Mouse (Mus musculus) kidney, adult 2 months (tissue): ENCODE data around the gene Acsbg2. TPM values are rescaled to one million over a fixed set of nuclear protein-coding genes. Genes with fewer than 3 reads are reported as not detected.

Experiments
- DNase-seq: peaks from one replicate; pipeline ENCODE4 v3.0.0; 2021
- H3K27ac ChIP-seq: fragments of 200-500 bp; 2 replicates; pipeline ENCODE4 v1.5.1; 2012; ENCODE audit warnings: low read depth, low read length, control low read depth, inconsistent platforms; ENCODE audit not compliant: insufficient read depth
- H3K27me3 ChIP-seq: fragments of 200-500 bp; replicated peaks from 2 replicates; pipeline ENCODE4 v1.6.1; 2012; ENCODE audit warnings: mild to moderate bottlenecking, moderate library complexity, low read length, inconsistent platforms; ENCODE audit not compliant: control insufficient read depth, insufficient read depth
- H3K36me3 ChIP-seq: fragments of 200-500 bp; 2 replicates; pipeline ENCODE4 v1.6.1; 2012; ENCODE audit warnings: mild to moderate bottlenecking, moderate library complexity, low read length, inconsistent platforms; ENCODE audit not compliant: control insufficient read depth, insufficient read depth
- H3K4me1 ChIP-seq: fragments of 200-500 bp; 2 replicates; pipeline ENCODE4 v1.6.1; 2011; ENCODE audit warnings: low read length; ENCODE audit not compliant: control insufficient read depth, insufficient read depth
- H3K4me3 ChIP-seq: fragments of 200-500 bp; 2 replicates; pipeline ENCODE4 v1.5.1; 2011; ENCODE audit warnings: mild to moderate bottlenecking, low read depth, low read length, control low read depth; ENCODE audit not compliant: insufficient read depth
- CTCF ChIP-seq: fragments of 200-500 bp; conservative IDR thresholded peaks from 2 replicates; pipeline ENCODE4 v1.5.1; 2011; ENCODE audit warnings: low read depth, mild to moderate bottlenecking, control low read depth, low read length, moderate library complexity, mixed read lengths; ENCODE audit not compliant: insufficient read depth, insufficient read length
- POLR2A ChIP-seq: fragments of 200-500 bp; IDR thresholded peaks from one replicate; pipeline ENCODE4 v1.6.1; 2011; ENCODE audit warnings: low read depth, low read length, control low read depth
- WGBS: fragments of 180-500 bp; shearing (Covaris S2); methylation state at CpG from one replicate; pipeline ENCODE4 v1.1.7; 2018; 5-methylcytosine and 5-hydroxymethylcytosine counted together
- polyA plus RNA-seq: library from polyadenylated mRNA; depleted of rRNA; stranded (reverse); fragments of >200 nt; gene quantifications from 2 replicates; pipeline ENCODE4 v1.2.3, GENCODE M21; 2012

Gene Acsbg2
- polyA plus RNA-seq, 1 experiment = 0.05 TPM

DNA sequence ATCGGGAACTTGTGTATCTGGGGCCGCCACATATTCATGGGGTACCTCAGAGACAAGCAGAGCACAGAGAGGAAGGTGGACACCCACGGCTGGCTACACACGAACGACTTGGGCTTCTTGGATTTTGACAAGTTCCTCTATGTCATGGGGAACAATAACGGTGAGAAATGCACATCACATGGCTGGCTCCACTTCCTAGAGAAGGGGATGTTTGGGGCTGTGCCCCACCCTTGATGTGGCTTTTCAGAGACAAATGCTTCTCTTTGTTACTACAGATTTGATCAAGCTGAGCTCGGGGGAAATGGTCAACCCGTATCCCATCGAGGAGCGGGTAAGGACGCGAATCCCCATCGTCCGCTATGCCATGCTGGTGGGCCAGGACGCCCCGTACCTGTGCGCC, 10.6 kb upstream of the Acsbg2 start:
- H3K4me1 ChIP-seq = no peaks in the 10 kb centered on the region
- TF ChIP-seq POLR2A = no peak
- TF ChIP-seq CTCF = no peak
- 82% methylated on average over 17 of the region's 17 CpGs for WGBS

DNA sequence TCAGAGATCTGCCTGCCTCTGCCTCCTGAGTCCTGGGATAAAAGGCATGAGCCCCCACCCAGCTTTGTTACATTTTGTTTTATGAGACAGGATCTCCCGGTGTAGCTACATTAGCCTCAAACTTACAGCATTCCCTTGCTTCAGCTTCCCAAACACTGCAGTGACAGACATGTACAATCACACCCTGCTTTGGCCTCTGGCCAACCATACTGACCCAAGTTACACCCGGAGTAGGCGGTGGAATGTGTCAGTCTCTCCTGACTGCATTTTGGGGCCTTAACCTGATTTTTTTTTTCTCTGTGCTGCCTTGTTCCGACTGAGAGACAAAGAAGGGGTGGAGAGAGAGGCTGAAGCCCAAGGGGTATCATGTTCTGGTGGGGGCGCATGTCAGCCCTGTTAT, 10.1 kb upstream of the Acsbg2 start:
- H3K36me3 ChIP-seq = no peaks in the 10 kb centered on the region
- no peaks in the 10 kb centered on the region for H3K27me3 ChIP-seq
- H3K4me1 ChIP-seq = no peaks in the 10 kb centered on the region
- peak; percentile 29 for DNase-seq
- H3K27ac ChIP-seq = no peak overlapping the region
- no peak overlapping the region for H3K4me3 ChIP-seq
- 34% methylated on average over 5 of the region's 5 CpGs for WGBS
- TF ChIP-seq POLR2A = no peak
- TF ChIP-seq CTCF = no peak

More for the DNA sequence above, 10.6 kb upstream of the Acsbg2 start:
- Histone ChIP-seq H3K27me3 (no peaks in the 10 kb centered on the region), H3K36me3 (no peaks in the 10 kb centered on the region), H3K4me3 (no peak overlapping the region), H3K27ac (no peak overlapping the region)
- no peak for DNase-seq

DNA sequence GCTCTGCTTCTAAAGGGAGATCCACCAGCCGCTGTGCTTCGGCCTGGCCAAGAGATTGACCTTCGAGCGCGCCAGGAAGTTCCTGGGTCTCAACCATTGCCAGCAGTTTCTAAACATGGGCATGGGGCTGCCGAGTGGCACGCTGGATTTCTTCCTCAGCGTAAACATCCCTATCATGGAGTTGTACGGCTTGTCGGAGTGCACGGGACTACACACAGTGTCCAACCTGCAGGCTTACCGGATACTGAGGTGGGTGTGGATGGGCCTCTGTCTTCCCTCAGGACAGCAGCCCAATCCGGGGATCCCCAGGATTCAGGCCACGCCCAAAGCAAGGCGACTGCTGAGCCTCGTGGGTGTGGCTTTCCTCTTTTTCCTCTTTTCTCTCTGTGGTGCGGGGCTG, 9.4 kb upstream of the Acsbg2 start:
- H3K4me3 ChIP-seq = no peak overlapping the region
- WGBS = 44% methylated on average over 17 of the region's 17 CpGs
- TF ChIP-seq CTCF (no peak), POLR2A (no peak)
- no peaks in the 10 kb centered on the region for H3K36me3 ChIP-seq
- H3K4me1 ChIP-seq = no peaks in the 10 kb centered on the region
- no peak for DNase-seq
- no peaks in the 10 kb centered on the region for H3K27me3 ChIP-seq
- no peak overlapping the region for H3K27ac ChIP-seq

DNA sequence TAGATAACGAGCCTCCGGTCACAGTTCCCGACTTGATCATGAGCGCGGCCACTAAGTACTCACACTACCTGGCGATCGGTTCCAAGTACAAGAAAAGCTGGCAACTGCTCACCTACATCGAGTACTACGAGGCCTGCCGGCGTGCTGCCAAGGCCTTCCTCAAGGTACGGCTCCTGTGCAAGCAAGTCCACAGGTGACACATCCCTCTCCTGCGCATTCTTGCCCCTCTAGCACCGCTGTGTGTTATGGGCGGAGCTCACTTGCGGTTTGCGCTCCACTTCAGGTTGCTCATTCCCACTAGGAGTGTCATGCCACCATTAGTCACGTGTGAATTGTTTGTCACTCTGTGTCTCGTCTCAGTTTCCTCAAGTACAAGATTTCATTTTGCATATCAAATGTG, 3.2 kb upstream of the Acsbg2 start:
- no peak for TF ChIP-seq CTCF
- TF ChIP-seq POLR2A = no peak
- 87% methylated on average over 19 of the region's 19 CpGs for WGBS
- H3K4me3 ChIP-seq = no peak overlapping the region
- no peak for DNase-seq
- H3K27ac ChIP-seq = no peak overlapping the region
- H3K4me1 ChIP-seq = no peaks in the 10 kb centered on the region
- H3K27me3 ChIP-seq = no peaks in the 10 kb centered on the region
- no peaks in the 10 kb centered on the region for H3K36me3 ChIP-seq

DNA sequence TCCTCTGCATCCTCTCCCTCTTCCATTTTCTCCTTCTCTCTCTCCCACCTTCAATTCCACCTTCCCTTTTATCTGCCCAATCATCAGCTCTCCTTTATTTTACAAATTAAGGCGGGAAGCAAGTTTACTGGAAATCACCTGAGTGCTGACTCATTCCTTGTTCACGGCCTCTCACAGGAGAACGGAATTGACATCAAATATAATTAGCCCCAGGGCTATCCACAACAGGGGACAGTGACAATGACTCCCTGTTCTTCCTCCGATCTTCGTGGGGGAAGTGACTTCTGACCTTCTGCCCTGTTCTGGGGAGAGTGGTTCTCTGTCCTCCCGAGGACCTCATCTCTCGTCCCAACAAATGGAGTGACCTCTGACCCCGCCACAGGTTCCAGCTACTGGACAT, 2.7 kb upstream of the Acsbg2 start:
- no peak overlapping the region for H3K4me3 ChIP-seq
- H3K36me3 ChIP-seq = no peaks in the 10 kb centered on the region
- no peaks in the 10 kb centered on the region for H3K27me3 ChIP-seq
- 48% methylated on average over 8 of the region's 8 CpGs for WGBS
- no peaks in the 10 kb centered on the region for H3K4me1 ChIP-seq
- TF ChIP-seq POLR2A = no peak
- no peak for TF ChIP-seq CTCF
- DNase-seq = no peak
- no peak overlapping the region for H3K27ac ChIP-seq

DNA sequence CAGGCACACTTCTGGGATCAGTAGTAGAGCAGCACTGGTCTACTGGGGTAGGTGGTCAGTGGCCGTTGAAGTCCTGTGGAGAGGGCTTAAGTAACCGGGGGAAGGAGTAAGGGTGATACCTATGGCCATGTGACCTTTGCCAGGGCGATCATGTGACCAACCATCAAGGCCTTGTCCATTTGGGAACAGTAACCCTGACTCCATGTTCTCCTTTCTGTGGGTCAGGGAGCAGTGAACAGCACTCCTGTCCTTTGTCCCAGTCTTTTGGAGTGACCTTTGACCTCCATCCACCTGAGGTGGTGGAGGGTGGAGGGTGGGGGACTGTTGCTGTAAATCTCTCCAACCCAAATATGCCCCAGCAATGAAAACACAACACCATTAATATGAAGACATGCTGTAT, 2.2 kb upstream of the Acsbg2 start:
- H3K27ac ChIP-seq = no peak overlapping the region
- H3K4me3 ChIP-seq = no peak overlapping the region
- no peak for TF ChIP-seq CTCF
- no peak for TF ChIP-seq POLR2A
- H3K36me3 ChIP-seq = no peaks in the 10 kb centered on the region
- no peak for DNase-seq
- no peaks in the 10 kb centered on the region for H3K27me3 ChIP-seq
- WGBS = 79% methylated on average over 3 of the region's 3 CpGs
- H3K4me1 ChIP-seq = no peaks in the 10 kb centered on the region

DNA sequence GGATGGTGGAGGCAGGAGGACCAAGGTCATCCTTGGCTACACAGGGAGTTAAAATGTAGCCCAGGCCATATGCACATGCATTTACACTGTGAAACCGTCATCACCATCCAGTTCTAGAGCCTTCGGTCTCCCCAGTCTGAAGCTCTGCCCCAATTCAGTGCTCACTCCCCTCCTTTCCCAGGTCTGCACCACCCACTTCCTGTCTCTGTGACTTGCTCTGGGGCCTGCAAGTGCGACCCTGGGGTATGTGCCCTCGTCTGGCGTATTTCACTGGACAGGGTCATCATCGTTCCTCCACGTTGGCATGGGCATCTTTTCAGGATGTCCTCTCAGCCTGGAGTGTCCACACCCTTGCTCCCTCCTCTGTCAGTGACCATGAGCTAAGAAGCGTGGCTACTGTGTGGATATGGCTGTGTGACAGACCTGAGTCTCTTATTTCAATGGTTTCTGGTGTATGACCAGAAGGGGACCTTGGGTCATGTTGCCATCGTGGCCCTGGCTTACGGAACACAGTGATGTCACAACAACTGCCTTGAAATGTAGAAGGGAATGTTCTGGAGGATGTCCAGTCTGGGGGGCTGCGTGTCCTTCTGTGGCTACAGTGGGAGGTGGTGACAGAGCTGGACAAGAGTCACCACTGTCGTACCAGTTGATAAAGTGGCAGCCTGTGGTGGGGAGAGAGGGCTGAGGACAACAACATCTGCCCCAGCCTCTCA, 847 bp upstream of the Acsbg2 start, which contains the start of gene 1700061G19Rik:
1700061G19Rik (plus strand) TSS at position 542 of the 716 bp plus-strand sequence.
- Histone ChIP-seq H3K27ac (no peak within 1 kb of the TSS), H3K4me1 (no peaks in the 10 kb centered on the region), H3K4me3 (no peak within 1 kb of the TSS), H3K36me3 (no peaks in the 10 kb centered on the region), H3K27me3 (no peaks in the 10 kb centered on the region)
- WGBS = 74% methylated on average over 12 of the region's 12 CpGs
- DNase-seq = no peak
- TF ChIP-seq POLR2A (no peak), CTCF (no peak)

DNA sequence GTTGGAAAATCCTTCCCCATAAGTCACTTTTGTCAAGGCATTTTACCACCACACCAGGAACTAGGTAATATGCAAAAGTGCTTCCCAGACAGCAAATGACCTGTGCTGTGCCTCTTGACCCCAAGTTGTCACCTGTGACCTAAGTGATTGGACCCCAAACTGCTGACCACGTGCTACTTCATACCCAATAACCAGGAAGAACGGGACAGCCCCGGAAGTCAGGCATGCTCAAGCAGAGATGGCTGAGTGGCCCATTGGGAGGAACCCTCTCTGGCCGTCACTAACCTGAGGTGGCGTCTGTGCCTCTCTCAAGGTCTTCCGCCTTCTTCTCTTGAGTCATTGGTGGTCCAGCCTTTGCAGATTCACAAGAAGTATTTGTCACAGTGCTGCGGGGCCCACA, 1.7 kb downstream of the Acsbg2 start:
- TF ChIP-seq CTCF (no peak), POLR2A (no peak)
- H3K4me3 ChIP-seq = no peak overlapping the region
- H3K4me1 ChIP-seq = no peaks in the 10 kb centered on the region
- no peaks in the 10 kb centered on the region for H3K36me3 ChIP-seq
- no peak for DNase-seq
- no peaks in the 10 kb centered on the region for H3K27me3 ChIP-seq
- no peak overlapping the region for H3K27ac ChIP-seq
- 77% methylated on average over 7 of the region's 7 CpGs for WGBS
